Mouse (Mus musculus) ES-E14 (cell line): ENCODE results near the gene Cmss1. TPM values are rescaled to one million over a fixed set of nuclear protein-coding genes. Genes with fewer than 3 reads are reported as not detected.

Experiments used
- DNase-seq: peaks from one replicate; pipeline ENCODE4 v3.0.0-alpha.2; 2013; ENCODE audit warnings: low read depth, low spot score
- H3K27ac ChIP-seq: 2 replicates; pipeline ENCODE4 v1.5.1; 2012; ENCODE audit warnings: low read depth, mild to moderate bottlenecking, low read length, moderate library complexity, mixed read lengths; ENCODE audit not compliant: poor library complexity, insufficient read depth, severe bottlenecking
- H3K36me3 ChIP-seq: 2 replicates; pipeline ENCODE4 v1.6.1; 2012; ENCODE audit warnings: mild to moderate bottlenecking, low read length, moderate library complexity, mixed read lengths; ENCODE audit not compliant: control insufficient read depth, poor library complexity, insufficient read depth, severe bottlenecking
- H3K4me1 ChIP-seq, 2 experiments: fragments of 150-350 bp in 1 of 2; sonication (generic) in 1 of 2; 2 replicates each; pipeline ENCODE4 v1.6.1; 2012; ENCODE audit warnings: low read length in 2 of 2, mild to moderate bottlenecking in 1 of 2, mixed read lengths in 1 of 2; ENCODE audit not compliant: control insufficient read depth in 2 of 2, insufficient read depth in 2 of 2, poor library complexity in 1 of 2
- H3K4me3 ChIP-seq, 2 experiments: fragments of 150-350 bp in 1 of 2; sonication (generic) in 1 of 2; 2 replicates each; pipeline ENCODE4 v1.5.1; 2012; ENCODE audit warnings: low read length in 2 of 2, low read depth in 1 of 2, mild to moderate bottlenecking in 1 of 2, mixed read lengths in 1 of 2; ENCODE audit not compliant: insufficient read depth in 1 of 2, poor library complexity in 1 of 2, severe bottlenecking in 1 of 2
- H3K9ac ChIP-seq: 2 replicates; pipeline ENCODE4 v1.6.1; 2012; ENCODE audit warnings: low read depth, mild to moderate bottlenecking, low read length, mixed read lengths; ENCODE audit not compliant: poor library complexity, insufficient read depth, severe bottlenecking
- H3K9me3 ChIP-seq: fragments of 150-350 bp; sonication (generic); 2 replicates; pipeline ENCODE4 v1.6.1; 2012; ENCODE audit warnings: low read depth, mild to moderate bottlenecking, low read length; ENCODE audit not compliant: control insufficient read depth, insufficient read depth
- CHD2 ChIP-seq: IDR thresholded peaks from 2 replicates; pipeline ENCODE4 v1.6.1; 2014; ENCODE audit warnings: mild to moderate bottlenecking, low read depth, low read length, inconsistent platforms
- HCFC1 ChIP-seq: IDR thresholded peaks from 2 replicates; pipeline ENCODE4 v1.6.1; 2012; ENCODE audit warnings: low read length, inconsistent platforms, borderline replicate concordance; ENCODE audit not compliant: insufficient read depth
- MAFK ChIP-seq: IDR thresholded peaks from 2 replicates; pipeline ENCODE4 v1.6.1; 2014; ENCODE audit warnings: mild to moderate bottlenecking, low read depth, low read length, inconsistent platforms; ENCODE audit not compliant: insufficient read depth
- ZC3H11A ChIP-seq: IDR thresholded peaks from 2 replicates; pipeline ENCODE4 v1.6.1; 2012; ENCODE audit warnings: low read depth, mild to moderate bottlenecking, inconsistent platforms, low read length, borderline replicate concordance
- ZNF384 ChIP-seq: IDR thresholded peaks from 2 replicates; pipeline ENCODE4 v1.6.1; 2012; ENCODE audit warnings: low read depth, low read length, inconsistent platforms
- in situ Hi-C, 2 experiments: fragments of 600-800 bp; cut with MboI; formaldehyde crosslinking; loops; one replicate each; pipeline ENCODE4 v1.15.1; 2025; ENCODE audit warnings: low sequenced_read_pairs in 2 of 2, inconsistent platforms in 1 of 2; ENCODE audit not compliant: unreplicated experiment in 2 of 2
- total RNA-seq: library from RNA; depleted of rRNA; stranded (reverse); fragments of 300-350 nt; gene quantifications from 2 replicates; pipeline ENCODE4 v1.2.3, GENCODE M21; 2012

Cmss1 gene
- total RNA-seq, 1 experiment, result 58.7 TPM

DNA sequence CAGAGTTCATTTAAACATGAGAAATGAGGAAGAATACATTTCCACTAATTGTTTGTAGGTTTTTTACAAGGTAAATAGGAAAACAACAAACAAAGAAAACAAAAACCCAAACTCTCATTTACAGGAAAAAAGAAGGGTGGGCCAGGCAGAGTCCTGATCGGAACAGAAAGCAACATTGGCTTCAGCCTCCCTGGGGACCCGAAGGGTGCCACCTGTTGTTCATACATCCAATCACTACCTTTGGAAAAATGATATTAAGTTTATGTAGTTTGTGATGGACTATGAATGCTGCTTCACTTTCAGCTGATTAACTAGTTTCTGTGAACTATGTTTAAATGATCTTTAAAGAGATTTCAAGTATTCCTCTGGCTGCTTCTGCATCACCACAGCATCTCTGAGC lies 55.0 kb downstream of the Cmss1 start:
- no peak for DNase-seq
- TF ChIP-seq MAFK (no peak), HCFC1 (no peak), CHD2 (no peak), ZC3H11A (no peak), ZNF384 (no peak)
- H3K27ac ChIP-seq, result no peak overlapping the region
- H3K9ac ChIP-seq, result no peak overlapping the region
- H3K9me3 ChIP-seq, result no peaks in the 10 kb centered on the region
- peaks cover 0 to 2% of the 10 kb centered on the region in 2 experiments; a peak in 1 of 4 replicates for H3K4me1 ChIP-seq
- in situ Hi-C loops, result no loop called here
- no peak overlapping the region for H3K4me3 ChIP-seq
- H3K36me3 ChIP-seq, result no peaks in the 10 kb centered on the region

DNA sequence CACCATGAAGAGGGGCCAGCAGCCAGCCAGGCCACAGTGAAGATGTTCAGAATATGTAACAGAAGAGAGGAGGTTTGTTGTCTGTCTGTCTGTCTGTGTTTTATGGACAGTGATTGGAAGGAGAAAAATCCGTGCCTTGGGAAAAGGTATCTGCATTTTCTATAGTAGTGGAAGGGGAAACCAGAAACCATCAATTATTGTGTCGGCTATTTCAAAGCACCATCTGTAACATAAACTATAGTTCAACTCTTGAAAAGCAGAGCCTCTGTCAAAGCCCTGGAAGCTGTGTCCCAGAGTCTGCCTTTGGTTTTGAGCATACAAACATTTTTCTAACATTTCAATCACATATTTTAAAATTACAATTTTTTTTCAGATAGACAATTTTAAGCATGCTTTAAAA lies 55.8 kb downstream of the Cmss1 start:
- in situ Hi-C loops, result no loop called here
- no peaks in the 10 kb centered on the region for H3K9me3 ChIP-seq
- H3K4me3 ChIP-seq, result no peak overlapping the region
- DNase-seq, result no peak
- no peaks in the 10 kb centered on the region for H3K36me3 ChIP-seq
- H3K4me1 ChIP-seq, result peaks cover 0 to 2% of the 10 kb centered on the region in 2 experiments; a peak in 1 of 4 replicates
- no peak overlapping the region for H3K27ac ChIP-seq
- no peak overlapping the region for H3K9ac ChIP-seq
- TF ChIP-seq ZC3H11A, result no peak

DNA sequence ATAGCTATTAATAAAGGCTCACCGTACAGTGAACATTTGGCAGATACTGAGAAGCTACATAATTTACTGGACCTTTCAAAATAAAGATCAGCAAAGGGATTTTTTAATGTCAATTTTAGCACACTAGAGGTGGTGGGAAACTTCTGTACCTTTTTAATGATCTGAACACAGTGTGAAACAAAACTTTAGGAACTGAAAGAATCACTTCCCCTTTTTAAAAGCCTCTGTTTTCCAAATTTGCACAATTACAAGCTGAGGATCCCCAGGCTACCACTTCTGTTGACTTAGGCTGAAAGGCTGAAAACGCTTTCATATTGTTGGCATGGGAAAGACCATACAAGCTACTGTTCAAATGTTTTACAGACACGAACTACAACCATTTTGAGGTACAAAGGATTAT lies 56.6 kb downstream of the Cmss1 start:
- TF ChIP-seq HCFC1, result no peak
- TF ChIP-seq CHD2, result no peak
- no peak for TF ChIP-seq ZNF384
- no peak for TF ChIP-seq MAFK
- no peak for TF ChIP-seq ZC3H11A
- no peak for DNase-seq
- Histone ChIP-seq H3K36me3 (no peaks in the 10 kb centered on the region), H3K27ac (no peak overlapping the region), H3K4me1 (peaks cover 0 to 4% of the 10 kb centered on the region in 2 experiments; a peak in 1 of 4 replicates), H3K9ac (no peak overlapping the region), H3K9me3 (no peaks in the 10 kb centered on the region), H3K4me3 (no peak overlapping the region)
- in situ Hi-C loops, result no loop called here

DNA sequence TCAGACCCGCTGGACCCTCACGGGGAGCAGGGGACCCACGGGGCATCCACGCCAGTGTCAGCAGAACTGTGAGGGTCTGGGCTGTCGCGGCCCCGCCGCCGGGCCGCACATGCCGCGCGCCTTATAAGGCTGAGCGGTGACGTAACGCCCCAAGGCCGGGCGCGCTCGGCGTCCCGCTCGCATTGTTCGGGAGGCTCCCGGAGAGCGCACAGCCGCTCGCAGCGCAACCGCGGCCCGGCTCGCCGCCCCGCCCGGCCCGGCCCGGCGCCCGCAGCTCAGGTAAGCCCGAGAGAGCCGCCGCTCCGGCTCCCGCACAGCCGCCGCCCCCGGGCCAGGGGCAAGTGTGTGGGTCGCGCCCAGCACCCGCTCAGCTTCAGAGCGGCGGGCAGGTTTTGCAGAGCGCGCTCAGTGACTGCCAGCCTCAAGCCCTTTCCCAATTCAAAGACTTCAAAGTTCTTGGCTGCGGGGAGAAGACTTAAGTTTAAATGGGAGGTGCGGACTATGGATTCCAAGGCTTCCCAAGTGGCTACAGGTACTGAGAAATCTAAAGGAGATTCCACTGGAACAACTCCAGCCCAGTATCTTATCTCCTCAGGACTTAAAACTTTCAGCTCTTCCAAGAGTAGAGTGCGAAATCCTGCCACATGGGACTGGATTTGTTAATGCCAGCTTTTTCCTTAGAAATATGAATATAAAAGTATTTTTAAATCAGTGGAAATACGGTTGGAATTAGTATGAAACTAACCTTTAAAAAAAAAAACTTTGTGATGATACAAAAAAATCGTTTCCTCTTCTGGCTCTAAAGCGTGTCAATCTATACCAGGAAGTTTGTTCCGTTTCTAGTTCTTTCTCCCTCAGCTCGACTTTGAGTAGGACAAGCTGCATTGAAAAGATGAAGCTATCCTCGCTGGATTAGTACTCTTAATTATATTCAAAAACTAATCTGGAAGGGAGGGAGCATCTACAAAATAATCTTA lies 57.3 kb downstream of the Cmss1 start:
- H3K4me3 ChIP-seq, result peak overlapping the region; percentile 75 to 92
- in situ Hi-C loops, result no loop called here
- H3K9me3 ChIP-seq, result no peaks in the 10 kb centered on the region
- no peaks in the 10 kb centered on the region for H3K36me3 ChIP-seq
- peak overlapping the region; percentile 89 for H3K9ac ChIP-seq
- peak; percentile 34 for DNase-seq
- no peak overlapping the region for H3K27ac ChIP-seq
- TF ChIP-seq HCFC1 (no peak), ZC3H11A (no peak), CHD2 (no peak), MAFK (no peak), ZNF384 (no peak)
- H3K4me1 ChIP-seq, result peaks cover 0 to 8% of the 10 kb centered on the region in 2 experiments; a peak in 1 of 4 replicates
